Mouse (Mus musculus): Measurements from ENCODE around the gene Cbx4.

DNA sequence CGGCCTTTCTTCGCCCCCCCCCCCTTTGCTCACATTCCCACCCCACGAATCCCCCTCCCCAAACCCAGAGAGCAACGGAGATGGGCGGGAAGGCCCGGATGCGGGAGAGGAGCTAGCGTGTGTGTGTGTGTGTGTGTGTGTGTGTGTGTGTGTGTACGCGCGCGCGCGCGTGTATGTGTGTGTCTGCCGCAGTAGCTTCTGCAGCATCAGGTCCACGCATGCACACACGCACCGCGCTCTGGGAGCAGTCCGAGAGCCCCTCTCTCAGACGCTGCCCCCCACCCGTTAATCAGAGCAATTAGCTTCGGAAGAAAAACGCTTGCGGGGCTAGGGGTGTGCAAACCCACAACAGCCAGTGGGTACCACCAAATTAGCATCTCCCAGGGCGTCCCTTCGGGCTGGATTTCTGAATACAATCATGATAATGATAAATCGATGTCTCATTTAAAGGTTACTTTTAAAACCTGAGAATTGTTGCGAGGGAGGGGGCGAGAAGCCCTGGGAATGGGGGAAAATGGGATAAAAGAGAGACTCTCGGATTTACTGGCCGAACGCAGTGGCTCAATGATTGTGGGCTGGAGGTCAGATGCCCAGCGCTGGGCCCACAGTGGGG lies 32.2 kb downstream of the Cbx4 start:
- no peak for TF ChIP-seq CTCF (IDR thresholded peaks at IDR 0.05; ENCODE audit: low read depth)
- TF ChIP-seq EP300 (IDR thresholded peaks at IDR 0.05; ENCODE audit: low read depth) = no peak

All from heart, postnatal 0 days (tissue).